In the genomic region with DNA sequence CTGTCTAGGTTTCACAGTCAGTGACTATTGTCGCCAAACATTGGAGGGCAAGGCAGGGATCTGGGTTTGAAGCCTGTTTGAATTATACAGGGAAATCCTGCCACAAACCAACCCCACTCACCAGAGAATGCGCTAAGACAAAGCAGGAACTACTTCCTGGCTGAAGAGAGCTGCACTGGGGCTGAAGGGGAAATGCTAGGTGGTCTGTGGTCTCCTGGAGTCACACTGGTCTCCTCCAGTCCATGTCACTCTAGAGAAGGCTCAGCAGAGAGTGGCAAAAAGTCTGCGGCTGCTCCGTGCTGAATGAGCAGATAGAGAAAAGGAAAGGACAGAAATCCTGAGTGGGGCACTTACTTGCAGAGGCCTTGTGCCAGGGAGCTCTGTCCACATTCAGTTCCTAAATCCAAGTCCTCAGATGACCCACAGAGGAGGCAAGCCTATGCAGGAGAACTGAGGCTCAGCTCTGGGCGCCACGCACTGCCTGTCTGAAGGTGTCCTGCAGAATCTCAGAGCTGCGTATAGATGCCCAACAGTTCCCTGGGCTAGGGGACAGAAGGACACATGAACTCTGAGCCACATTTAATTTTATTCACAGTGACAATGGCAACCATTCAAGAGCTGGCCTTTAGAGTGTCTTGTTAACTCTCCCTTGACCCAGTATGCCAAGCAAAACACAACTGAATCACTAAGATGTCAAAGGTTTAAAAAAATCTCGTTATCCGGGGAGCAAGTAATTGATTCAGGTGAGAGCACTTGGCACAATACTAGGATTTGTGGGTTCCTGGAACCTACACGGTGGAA, we compare ENCODE assay signal across 14 mouse cellular contexts. TPM values are rescaled to one million over a fixed set of nuclear protein-coding genes. Genes with fewer than 3 reads are reported as not detected.
DNase-seq lines count a peak whose midpoint lies in the region; ATAC-seq and TF ChIP-seq lines count a peak whose summit lies in the region.
"Had no signal": no experiment of that assay in that cellular context is flagged by ENCODE, and none has a peak within 500 bp of the region (broad histone marks: within the 10 kb centered on the region; RNA-seq: fewer than 3 reads in every experiment).

No protein-coding gene starts in this region.

- no peaks in the 10 kb centered on the region for H3K27me3 ChIP-seq in heart, adult 2 months (ENCODE audit: control insufficient read depth, insufficient read depth, low read length)
- no peaks in the 10 kb centered on the region for H3K27me3 ChIP-seq in kidney, adult 2 months (replicated peaks; ENCODE audit: control insufficient read depth, insufficient read depth, low read length)
- H3K27me3 ChIP-seq in liver, embryonic 15.5 days: no peaks in the 10 kb centered on the region
- peaks cover 27% of the 10 kb centered on the region for H3K27me3 ChIP-seq in midbrain, embryonic 13.5 days

- peak overlapping the region; percentile 13; the same call in 1 of the 2 replicates for H3K4me2 ChIP-seq in liver, embryonic 15.5 days
- no peak overlapping the region for H3K4me2 ChIP-seq in midbrain, embryonic 13.5 days (replicated peaks)
- H3K4me2 ChIP-seq: limb, embryonic 15.5 days had no signal

- intact Hi-C loops in heart, adult 2 months (cut with DNase I): no loop called here
- intact Hi-C loops in heart, postnatal 25 days (cut with DNase I): no loop called here
- intact Hi-C loops in left cerebral cortex, postnatal 10 days (cut with DNase I): no loop called here

- WGBS in heart, adult 2 months: 58% methylated on average over 10 of the region's 10 CpGs
- 66% methylated on average over 10 of the region's 10 CpGs for WGBS in kidney, adult 2 months
- WGBS in liver, embryonic 15.5 days (ENCODE audit: insufficient replicate concordance): 53% methylated on average over 10 of the region's 10 CpGs
- 77% methylated on average over 10 of the region's 10 CpGs for WGBS in midbrain, embryonic 13.5 days

- no peaks in the 10 kb centered on the region for H3K36me3 ChIP-seq in heart, adult 2 months (ENCODE audit: control insufficient read depth, insufficient read depth, low read length)
- H3K36me3 ChIP-seq in kidney, adult 2 months (ENCODE audit: control insufficient read depth, insufficient read depth, low read length): no peaks in the 10 kb centered on the region
- H3K36me3 ChIP-seq in liver, embryonic 15.5 days (replicated peaks): no peaks in the 10 kb centered on the region
- H3K36me3 ChIP-seq in midbrain, embryonic 13.5 days: no peaks in the 10 kb centered on the region
- H3K36me3 ChIP-seq: limb, embryonic 15.5 days had no signal

- TF ChIP-seq CTCF in heart, adult 2 months (IDR thresholded peaks at IDR 0.05): no peak
- no peak for TF ChIP-seq CTCF in kidney, adult 2 months (conservative IDR thresholded peaks at IDR 0.05; ENCODE audit: insufficient read depth, insufficient read length, low read depth, low read length)

- no peaks in the 10 kb centered on the region for H3K79me2 ChIP-seq in heart, adult 2 months (replicated peaks; ENCODE audit: control insufficient read depth, insufficient read depth, low read length)

- TF ChIP-seq EP300 in heart, adult 2 months (IDR thresholded peaks at IDR 0.05; ENCODE audit: insufficient read depth, low read depth, low read length): no peak

- peak overlapping the region; percentile 40 for H3K9ac ChIP-seq in heart, adult 2 months (ENCODE audit: low read depth, low read length)
- H3K9ac ChIP-seq in liver, embryonic 15.5 days: peak overlapping the region; percentile 22; the same call in 1 of the 2 replicates
- H3K9ac ChIP-seq in midbrain, embryonic 13.5 days (replicated peaks): no peak overlapping the region
- H3K9ac ChIP-seq: limb, embryonic 15.5 days had no signal

- no peak for DNase-seq in heart, adult 2 months
- DNase-seq in heart, postnatal 25 days (ENCODE audit: low spot score): no peak
- peak; percentile 69 for DNase-seq in kidney, adult 2 months
- no peak for DNase-seq in kidney, adult 18-20 months
- DNase-seq in left cerebral cortex, postnatal 10 days (ENCODE audit: extremely low spot score in 1 of 2, low spot score in 2 of 2): no peak
- DNase-seq: cerebellum, postnatal 14 days; lung, postnatal 10 days; right cerebral cortex, postnatal 14 days; thymus, postnatal 25 days had no signal

- H3K4me1 ChIP-seq in heart, adult 2 months (ENCODE audit: control insufficient read depth, insufficient read depth, low read length): peaks cover 6% of the 10 kb centered on the region
- peaks cover 18% of the 10 kb centered on the region for H3K4me1 ChIP-seq in kidney, adult 2 months (ENCODE audit: control insufficient read depth, insufficient read depth, low read length)
- peaks cover 97% of the 10 kb centered on the region for H3K4me1 ChIP-seq in liver, embryonic 15.5 days (replicated peaks)
- peaks cover 18% of the 10 kb centered on the region for H3K4me1 ChIP-seq in midbrain, embryonic 13.5 days (replicated peaks)

- TF ChIP-seq POLR2A in heart, adult 2 months (IDR thresholded peaks at IDR 0.05; ENCODE audit: insufficient read depth, low read depth, low read length): no peak
- TF ChIP-seq POLR2A in kidney, adult 2 months (IDR thresholded peaks at IDR 0.05; ENCODE audit: low read depth, low read length): no peak

- no peaks in the 10 kb centered on the region for H3K9me3 ChIP-seq in liver, embryonic 15.5 days (replicated peaks)
- H3K9me3 ChIP-seq in midbrain, embryonic 13.5 days: no peaks in the 10 kb centered on the region
- H3K9me3 ChIP-seq: limb, embryonic 15.5 days had no signal

- H3K27ac ChIP-seq in heart, adult 2 months: peak overlapping the region; percentile 63
- peak overlapping the region; percentile 12; the same call in 1 of the 2 replicates for H3K27ac ChIP-seq in kidney, adult 2 months (ENCODE audit: insufficient read depth, low read depth, low read length)
- H3K27ac ChIP-seq in liver, embryonic 15.5 days (replicated peaks): peak overlapping the region; percentile 88
- no peak overlapping the region for H3K27ac ChIP-seq in midbrain, embryonic 13.5 days
- H3K27ac ChIP-seq: limb, embryonic 15.5 days had no signal

- peak; percentile 53 for ATAC-seq in common myeloid progenitor, adult 5-6 weeks (replicated peaks; ENCODE audit: low read depth, poor library complexity, severe bottlenecking)
- ATAC-seq in liver, embryonic 15.5 days (ENCODE audit: insufficient read depth): no peak
- ATAC-seq in midbrain, embryonic 13.5 days: no peak
- ATAC-seq: forebrain, embryonic 16.5 days had no signal

- no peak overlapping the region for H3K4me3 ChIP-seq in heart, adult 2 months
- H3K4me3 ChIP-seq in kidney, adult 2 months (ENCODE audit: insufficient read depth, low read depth, low read length): no peak overlapping the region
- H3K4me3 ChIP-seq in liver, embryonic 15.5 days (replicated peaks): no peak overlapping the region
- no peak overlapping the region for H3K4me3 ChIP-seq in midbrain, embryonic 13.5 days (replicated peaks)
- H3K4me3 ChIP-seq: limb, embryonic 15.5 days had no signal

RNA-seq across cellular contexts. Expression of gene Notch3, which starts 55.5 kb away (rescaled TPM):
- 10 to 100 TPM; 24.2 to 30.6 TPM for total RNA-seq in heart, adult 2 months (2021)
- polyA plus RNA-seq in heart, adult 2 months (2012; rRNA removed): 22.5 and 32.1 TPM in 2 replicates
- 10 to 100 TPM; 23.4 to 31.1 TPM for total RNA-seq in heart, postnatal 25 days (2021)
- 12.0 and 16.9 TPM in 2 replicates for polyA plus RNA-seq in kidney, adult 2 months (2012; rRNA removed)
- 0.05 and 0.18 TPM in 2 replicates for total RNA-seq in common myeloid progenitor, adult 5-6 weeks (2017)
- 0.50 and 0.60 TPM in 2 replicates for polyA plus RNA-seq in liver, embryonic 15.5 days (2015; fragmentation: Nextera tagmentation; extraction: Ambion mirVana)
- 10 to 100 TPM; 18.3 to 18.5 TPM for total RNA-seq in left cerebral cortex, postnatal 10 days (2021)
- 9.7 and 13.2 TPM in 2 replicates for polyA plus RNA-seq in midbrain, embryonic 13.5 days (2015; fragmentation: Nextera tagmentation; extraction: Ambion mirVana)

Comparison
In these comparisons a context has a peak if more than half of its experiments do, and no peak if none do; other contexts are left out.
1. RNA of gene Notch3, which starts 55.5 kb away (total RNA-seq): 23.4 to 31.1 TPM in heart, postnatal 25 days, 24.2 to 30.6 TPM in heart, adult 2 months and 18.3 to 18.5 TPM in left cerebral cortex, postnatal 10 days; 0.05 to 0.18 TPM in common myeloid progenitor, adult 5-6 weeks; every median in the first group is over 10 times any median in the second.